Comparison of ENCODE assay signal across 24 mouse cellular contexts in the genomic region with DNA sequence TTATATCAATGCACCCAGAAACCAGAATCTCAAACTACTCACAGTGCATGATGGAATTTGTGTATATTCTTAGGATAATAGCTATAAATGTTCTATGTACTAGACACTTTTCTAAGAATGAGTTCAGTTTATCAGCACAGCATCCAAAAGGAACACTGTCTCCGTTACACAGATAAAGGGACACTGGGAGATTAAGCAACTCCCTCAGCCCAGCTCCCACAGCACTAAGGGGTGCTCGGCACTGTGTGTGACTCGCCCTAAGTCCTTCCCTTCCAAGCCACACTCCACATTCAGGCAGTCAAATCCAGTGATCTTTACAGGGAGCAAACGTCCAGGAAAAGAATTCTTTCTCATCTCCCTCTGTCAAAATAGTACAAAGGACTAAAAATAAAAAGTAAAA.
"Had no signal": no experiment of that assay in that cellular context is flagged by ENCODE, and none has a peak within 500 bp of the region (broad histone marks: within the 10 kb centered on the region; RNA-seq: fewer than 3 reads in every experiment).

No protein-coding gene starts in this region.

- H3K36me3 ChIP-seq: heart, embryonic 13.5 days; heart, embryonic 15.5 days; hindbrain, embryonic 10.5 days; hindbrain, embryonic 12.5 days; intestine, embryonic 15.5 days; limb, embryonic 13.5 days; limb, embryonic 15.5 days; liver, embryonic 12.5 days had no signal

- H3K27me3 ChIP-seq: heart, embryonic 13.5 days; heart, embryonic 15.5 days; hindbrain, embryonic 12.5 days; intestine, embryonic 15.5 days; limb, embryonic 13.5 days; limb, embryonic 15.5 days; liver, embryonic 12.5 days had no signal

- H3K9me3 ChIP-seq: heart, embryonic 15.5 days; hindbrain, embryonic 10.5 days; hindbrain, embryonic 12.5 days; intestine, embryonic 15.5 days; limb, embryonic 13.5 days; limb, embryonic 15.5 days; liver, embryonic 12.5 days had no signal

- H3K4me1 ChIP-seq: heart, embryonic 15.5 days; hindbrain, embryonic 10.5 days; hindbrain, embryonic 12.5 days had no signal

- ATAC-seq: hindbrain, embryonic 16.5 days; inflammation-experienced regulatory T-cells, adult 6 months; intestine, embryonic 15.5 days; intestine, postnatal 0 days; liver, embryonic 12.5 days had no signal

- H3K4me3 ChIP-seq: heart, adult 2 months; heart, embryonic 13.5 days; heart, embryonic 15.5 days; hindbrain, embryonic 10.5 days; hindbrain, embryonic 12.5 days; intestine, embryonic 15.5 days; left cerebral cortex, adult 2 months; limb, embryonic 13.5 days; limb, embryonic 15.5 days; liver, embryonic 12.5 days had no signal

- DNase-seq: gastrocnemius, postnatal 14 days; gastrocnemius, postnatal 36 days; heart, adult 2 months; heart, postnatal 14 days; heart, postnatal 36 days; kidney, adult 18-20 months; kidney, adult 8-10 months; kidney, postnatal 10 days; kidney, postnatal 25 days; kidney, postnatal 4 days had no signal

- H3K27ac ChIP-seq: heart, adult 2 months; heart, embryonic 13.5 days; heart, embryonic 15.5 days; hindbrain, embryonic 10.5 days; hindbrain, embryonic 12.5 days; hindbrain, embryonic 14.5 days; intestine, embryonic 15.5 days; left cerebral cortex, adult 2 months; limb, embryonic 13.5 days; limb, embryonic 15.5 days; liver, embryonic 12.5 days; liver, embryonic 14.5 days had no signal

- H3K9ac ChIP-seq: heart, embryonic 13.5 days; heart, embryonic 15.5 days; hindbrain, embryonic 12.5 days; hindbrain, embryonic 14.5 days; intestine, embryonic 15.5 days; limb, embryonic 13.5 days; limb, embryonic 15.5 days; liver, embryonic 12.5 days; liver, embryonic 14.5 days had no signal
